Mouse (Mus musculus): ENCODE results near the gene Kat5. TPM values are rescaled to one million over a fixed set of nuclear protein-coding genes. Genes with fewer than 3 reads are reported as not detected.

Kat5 gene
- total and polyA plus RNA-seq, 3 experiments: 54.5 to 67.6 TPM; not detected in 1

- H3K79me2 ChIP-seq (ENCODE audit: control insufficient read depth, insufficient read depth, low read length, poor library complexity): peaks cover 7% of the 10 kb centered on the region
- H3K36me3 ChIP-seq (ENCODE audit: control insufficient read depth in 1 of 2, insufficient read depth in 2 of 2, low read length in 2 of 2): peaks cover 0 to 37% of the 10 kb centered on the region in 2 experiments; a peak in 2 of 4 replicates
- H3K27me3 ChIP-seq (ENCODE audit: control insufficient read depth in 1 of 2, insufficient read depth in 2 of 2, low read length in 2 of 2): no peaks in the 10 kb centered on the region
- TF ChIP-seq POLR2AphosphoS5 (IDR thresholded peaks at IDR 0.05; ENCODE audit: borderline replicate concordance, low read depth, low read length) (no peak), MEF2A (IDR thresholded peaks at IDR 0.05; ENCODE audit: extremely low read depth, insufficient replicate concordance, low read depth, low read length, poor library complexity, severe bottlenecking) (no peak), ZNF384 (IDR thresholded peaks at IDR 0.05; ENCODE audit: low read depth, low read length) (no peak), MYB (IDR thresholded peaks at IDR 0.05; ENCODE audit: low read depth, low read length) (no peak), SMC3 (IDR thresholded peaks at IDR 0.05; ENCODE audit: low read depth, low read length) (peak; percentile 11; the same call in 1 of the 2 replicates), TCF12 (IDR thresholded peaks at IDR 0.05; ENCODE audit: low read depth, low read length) (no peak), CTCF (IDR thresholded peaks at IDR 0.05 in 2 of 3, conservative IDR thresholded peaks at IDR 0.05 in 1 of 3; ENCODE audit: control insufficient read depth in 1 of 3, insufficient read depth in 1 of 3, low read depth in 2 of 3, low read length in 3 of 3, poor library complexity in 1 of 3, severe bottlenecking in 1 of 3) (peak in 1 of 3 experiments; percentile 20; a peak in 2 of 6 replicates), TBP (IDR thresholded peaks at IDR 0.05; ENCODE audit: low read depth, low read length) (no peak)
- no peak overlapping the region for H3K9ac ChIP-seq (ENCODE audit: control insufficient read depth, low read depth, low read length, poor library complexity, severe bottlenecking)
- DNase-seq (ENCODE audit: low read depth, low spot score): peak; percentile 31
- peak overlapping the region; percentile 70; the same call in 1 of the 2 replicates for H3K27ac ChIP-seq (ENCODE audit: control insufficient read depth, low read depth, low read length)
- H3K9me3 ChIP-seq (replicated peaks; ENCODE audit: insufficient read depth, low read length): no peaks in the 10 kb centered on the region
- peaks cover 11 to 33% of the 10 kb centered on the region in 2 experiments for H3K4me1 ChIP-seq (ENCODE audit: control insufficient read depth in 1 of 2, insufficient read depth in 2 of 2, low read length in 2 of 2)
- H3K4me3 ChIP-seq (ENCODE audit: control insufficient read depth in 1 of 2, insufficient read depth in 1 of 2, low read depth in 2 of 2, low read length in 2 of 2): no peak overlapping the region
Measured at GRCm38 (mm10) chr19:5611973-5612372, 1.9 kb upstream of the Kat5 start.

GRCm38 (mm10) chr19:5609171-5609546 is 878 bp downstream of the Kat5 start:
- no peak for TF ChIP-seq HCFC1 (IDR thresholded peaks at IDR 0.05; ENCODE audit: low read depth, low read length)
- no peak for TF ChIP-seq USF1 (IDR thresholded peaks at IDR 0.05; ENCODE audit: low read depth, low read length)
- TF ChIP-seq NELFE (IDR thresholded peaks at IDR 0.05; ENCODE audit: low read depth, low read length): no peak
- TF ChIP-seq MAFK (IDR thresholded peaks at IDR 0.05; ENCODE audit: borderline replicate concordance, low read depth, low read length): no peak
- no peak for TF ChIP-seq GATA1 (IDR thresholded peaks at IDR 0.05; ENCODE audit: low read depth, low read length)
- no peak for TF ChIP-seq TAL1 (IDR thresholded peaks at IDR 0.05; ENCODE audit: low read length)
- TF ChIP-seq GABPA (IDR thresholded peaks at IDR 0.05; ENCODE audit: low read depth, low read length): no peak
- no peak; a peak in 1 of 4 replicates for TF ChIP-seq POLR2A (IDR thresholded peaks at IDR 0.05; ENCODE audit: control insufficient read depth in 1 of 2, insufficient read depth in 1 of 2, low read depth in 1 of 2, low read length in 2 of 2, poor library complexity in 1 of 2)
- TF ChIP-seq ZNF384 (IDR thresholded peaks at IDR 0.05; ENCODE audit: low read depth, low read length): no peak
- no peak for TF ChIP-seq TCF12 (IDR thresholded peaks at IDR 0.05; ENCODE audit: low read depth, low read length)
- TF ChIP-seq MAX (IDR thresholded peaks at IDR 0.05; ENCODE audit: low read length): no peak
- no peak for TF ChIP-seq E2F4 (IDR thresholded peaks at IDR 0.05; ENCODE audit: borderline replicate concordance, low read depth, low read length)
- no peak for TF ChIP-seq ZKSCAN1 (IDR thresholded peaks at IDR 0.05; ENCODE audit: low read depth, low read length)
- TF ChIP-seq MYC (IDR thresholded peaks at IDR 0.05; ENCODE audit: low read depth, low read length): no peak
- TF ChIP-seq MAZ (IDR thresholded peaks at IDR 0.05; ENCODE audit: low read depth, low read length): no peak
- no peak for TF ChIP-seq TBP (IDR thresholded peaks at IDR 0.05; ENCODE audit: low read depth, low read length)
- no peak for TF ChIP-seq EP300 (IDR thresholded peaks at IDR 0.05; ENCODE audit: low read depth in 1 of 2, low read length in 2 of 2)
- Histone ChIP-seq H3K4me1 (ENCODE audit: control insufficient read depth in 1 of 2, insufficient read depth in 2 of 2, low read length in 2 of 2) (peaks cover 11 to 33% of the 10 kb centered on the region in 2 experiments), H3K36me3 (ENCODE audit: control insufficient read depth in 1 of 2, insufficient read depth in 2 of 2, low read length in 2 of 2) (peaks cover 0 to 34% of the 10 kb centered on the region in 2 experiments; a peak in 2 of 4 replicates), H3K4me3 (ENCODE audit: control insufficient read depth in 1 of 2, insufficient read depth in 1 of 2, low read depth in 2 of 2, low read length in 2 of 2) (peak overlapping the region; percentile 89 to 93), H3K9ac (ENCODE audit: control insufficient read depth, low read depth, low read length, poor library complexity, severe bottlenecking) (peak overlapping the region; percentile 54), H3K79me2 (ENCODE audit: control insufficient read depth, insufficient read depth, low read length, poor library complexity) (peaks cover 7% of the 10 kb centered on the region), H3K27ac (ENCODE audit: control insufficient read depth, low read depth, low read length) (no peak overlapping the region; the same call in 1 of the 2 replicates), H3K27me3 (ENCODE audit: control insufficient read depth in 1 of 2, insufficient read depth in 2 of 2, low read length in 2 of 2) (no peaks in the 10 kb centered on the region), H3K9me3 (replicated peaks; ENCODE audit: insufficient read depth, low read length) (no peaks in the 10 kb centered on the region)
- no peak for DNase-seq (ENCODE audit: low read depth, low spot score)

Measured in MEL (cell line).